Mouse (Mus musculus): Measurements from ENCODE around the gene Tdrd3.

GRCm38 (mm10) chr14:87531847-87532246 is 115.4 kb downstream of the Tdrd3 start:
- TF ChIP-seq CTCF (IDR thresholded peaks at IDR 0.05; ENCODE audit: borderline replicate concordance, control insufficient read depth, extremely low read depth, insufficient read depth, low read length, poor library complexity) (no peak), POLR2A (IDR thresholded peaks at IDR 0.05; ENCODE audit: control insufficient read depth, extremely low read depth, insufficient read depth, low read length, poor library complexity) (no peak)

All from thymus, adult 2 months (tissue).